7 mouse cellular contexts compared by ENCODE assay signal in genomic region chr4:87229960-87230551, GRCm38 (mm10). TPM values are rescaled to one million over a fixed set of nuclear protein-coding genes. Genes with fewer than 3 reads are reported as not detected.
DNase-seq lines count a peak whose midpoint lies in the region; ATAC-seq and TF ChIP-seq lines count a peak whose summit lies in the region.

TSS of gene Slc24a2 (minus strand) at chr4:87230477.

- no peak for TF ChIP-seq POLR2A in testis, adult 2 months (IDR thresholded peaks at IDR 0.05; ENCODE audit: control insufficient read depth, low read depth, low read length)

- under 1% methylated on average over 58 of the region's 62 CpGs for WGBS in forebrain, embryonic 11.5 days
- under 1% methylated on average over 62 of the region's 62 CpGs for WGBS in midbrain, embryonic 14.5 days

- peak; percentile 96 for ATAC-seq in forebrain, embryonic 11.5 days (replicated peaks; ENCODE audit: low FRiP score)
- ATAC-seq in midbrain, embryonic 14.5 days (ENCODE audit: low FRiP score, low TSS enrichment) = peak; percentile 88

- intact Hi-C loops in heart, postnatal 10 days (cut with DNase I) = loop anchor here (10.0 kb wide), 2 partner anchors 195 to 275 kb away; no protein-coding TSS in a partner anchor
- intact Hi-C loops in left cerebral cortex, adult 2 months (cut with DNase I) = loop anchor here (1.0 to 5.0 kb wide), 5 partner anchors 43 to 273 kb away; no protein-coding TSS in a partner anchor

- H3K9ac ChIP-seq in forebrain, embryonic 11.5 days (ENCODE audit: low read length) = peak within 1 kb of the TSS; percentile 63
- peak within 1 kb of the TSS; percentile 68 for H3K9ac ChIP-seq in midbrain, embryonic 14.5 days (replicated peaks; ENCODE audit: low read length)

- H3K9me3 ChIP-seq in forebrain, embryonic 11.5 days (ENCODE audit: control insufficient read depth, low read length) = no peaks in the 10 kb centered on the region
- H3K9me3 ChIP-seq in midbrain, embryonic 14.5 days (ENCODE audit: control insufficient read depth, low read length) = no peaks in the 10 kb centered on the region

- peak within 1 kb of the TSS; percentile 76 for H3K4me2 ChIP-seq in forebrain, embryonic 11.5 days (ENCODE audit: low read depth, low read length, severe bottlenecking)
- peak within 1 kb of the TSS; percentile 87 for H3K4me2 ChIP-seq in midbrain, embryonic 14.5 days (ENCODE audit: low read length)

- peak within 1 kb of the TSS; percentile 44 for H3K4me3 ChIP-seq in forebrain, embryonic 11.5 days (ENCODE audit: low read depth, low read length)
- H3K4me3 ChIP-seq in left cerebral cortex, adult 2 months = peak within 1 kb of the TSS; percentile 75
- H3K4me3 ChIP-seq in midbrain, embryonic 14.5 days (replicated peaks; ENCODE audit: low read depth, low read length) = peak within 1 kb of the TSS; percentile 65
- H3K4me3 ChIP-seq in testis, adult 2 months (ENCODE audit: control insufficient read depth, low read depth, low read length) = peak within 1 kb of the TSS; percentile 73

- DNase-seq in Muller cell, postnatal 12 days (ENCODE audit: inconsistent ontology term) = peak; percentile 77
- peak; percentile 20 to 23 for DNase-seq in adrenal gland, postnatal 4 days (ENCODE audit: low spot score in 2 of 2)
- peak; percentile 84 for DNase-seq in forebrain, embryonic 11.5 days (ENCODE audit: low spot score)
- peak; percentile 64 to 71 for DNase-seq in heart, postnatal 10 days
- DNase-seq in left cerebral cortex, adult 2 months (ENCODE audit: extremely low spot score in 1 of 2, low spot score in 2 of 2) = peak; percentile 69 to 74
- DNase-seq in midbrain, embryonic 14.5 days = peak; percentile 85

- no peaks in the 10 kb centered on the region for H3K36me3 ChIP-seq in forebrain, embryonic 11.5 days (ENCODE audit: control insufficient read depth, insufficient read depth, low read length)
- H3K36me3 ChIP-seq in midbrain, embryonic 14.5 days (ENCODE audit: control insufficient read depth, insufficient read depth, low read length) = no peaks in the 10 kb centered on the region
- H3K36me3 ChIP-seq in testis, adult 2 months (ENCODE audit: control insufficient read depth, insufficient read depth, low read length) = no peaks in the 10 kb centered on the region

- H3K27me3 ChIP-seq in forebrain, embryonic 11.5 days (ENCODE audit: control insufficient read depth, insufficient read depth, low read length) = peaks cover 5% of the 10 kb centered on the region
- H3K27me3 ChIP-seq in midbrain, embryonic 14.5 days (ENCODE audit: control insufficient read depth, insufficient read depth, low read length) = no peaks in the 10 kb centered on the region
- no peaks in the 10 kb centered on the region for H3K27me3 ChIP-seq in testis, adult 2 months (ENCODE audit: control insufficient read depth, insufficient read depth, low read length)

- H3K4me1 ChIP-seq in forebrain, embryonic 11.5 days (replicated peaks; ENCODE audit: control insufficient read depth, insufficient read depth, low read length) = no peaks in the 10 kb centered on the region
- peaks cover 9% of the 10 kb centered on the region; the same call in 1 of the 2 replicates for H3K4me1 ChIP-seq in midbrain, embryonic 14.5 days (ENCODE audit: control insufficient read depth, insufficient read depth, low read length)
- H3K4me1 ChIP-seq in testis, adult 2 months (ENCODE audit: control insufficient read depth, insufficient read depth, low read length) = peaks cover 8% of the 10 kb centered on the region

- no peak for TF ChIP-seq CTCF in left cerebral cortex, adult 2 months (IDR thresholded peaks at IDR 0.05)
- no peak for TF ChIP-seq CTCF in testis, adult 2 months (IDR thresholded peaks at IDR 0.05; ENCODE audit: control insufficient read depth, insufficient read depth, insufficient replicate concordance, low read depth, low read length)

- no peak within 1 kb of the TSS for H3K27ac ChIP-seq in forebrain, embryonic 11.5 days (ENCODE audit: low read depth, low read length)
- peak within 1 kb of the TSS; percentile 94 for H3K27ac ChIP-seq in left cerebral cortex, adult 2 months
- H3K27ac ChIP-seq in midbrain, embryonic 14.5 days (replicated peaks; ENCODE audit: low read depth, low read length) = peak within 1 kb of the TSS; percentile 77
- no peak within 1 kb of the TSS for H3K27ac ChIP-seq in testis, adult 2 months (ENCODE audit: control insufficient read depth, insufficient read depth, low read depth, low read length)

RNA-seq across cellular contexts. Expression of gene Slc24a2, which starts in this region (rescaled TPM):
- 10 to 100 TPM; 22.5 to 22.8 TPM for total RNA-seq in adrenal gland, postnatal 4 days (2021)
- 0.55 and 0.77 TPM in 2 replicates for polyA plus RNA-seq in forebrain, embryonic 11.5 days (2014; fragmentation: Nextera tagmentation; extraction: Ambion mirVana)
- 1 to 10 TPM; 3.7 to 3.9 TPM for total RNA-seq in heart, postnatal 10 days (2021)
- total RNA-seq in left cerebral cortex, adult 2 months (2021) = 100 to 1,000 TPM; 313 to 328 TPM
- 4.0 and 4.6 TPM in 2 replicates for polyA plus RNA-seq in midbrain, embryonic 14.5 days (2014; fragmentation: Nextera tagmentation; extraction: Ambion mirVana)
- 0.17 and 0.40 TPM in 2 replicates for polyA plus RNA-seq in testis, adult 2 months (2012; rRNA removed)

Comparison
In these comparisons a context has a peak if more than half of its experiments do, and no peak if none do; other contexts are left out.
1. RNA of gene Slc24a2 (total RNA-seq): 313 to 328 TPM in left cerebral cortex, adult 2 months; 22.5 to 22.8 TPM in adrenal gland, postnatal 4 days and 3.7 to 3.9 TPM in heart, postnatal 10 days; every median in the first group is over 10 times any median in the second.
2. Peak in DNase-seq, ATAC-seq, H3K4me3 ChIP-seq, H3K9ac ChIP-seq and H3K4me2 ChIP-seq in forebrain, embryonic 11.5 days; RNA of the gene not detected or under 1 TPM.
3. DNase-seq: peak in every context shown above with its lines; median percentile 85 in midbrain, embryonic 14.5 days; 84 in forebrain, embryonic 11.5 days; 77 in Muller cell, postnatal 12 days; 72 in left cerebral cortex, adult 2 months; 68 in heart, postnatal 10 days; 22 in adrenal gland, postnatal 4 days.
4. H3K27ac ChIP-seq: peak in left cerebral cortex, adult 2 months (single experiment) and midbrain, embryonic 14.5 days (single experiment); none in forebrain, embryonic 11.5 days (single experiment) and testis, adult 2 months (single experiment).
5. Peak in every context shown above with its lines, with median percentiles within 50 percentile points of each other: H3K4me3 ChIP-seq.